Mouse (Mus musculus): ENCODE measurements around the gene Bmpr2. TPM values are rescaled to one million over a fixed set of nuclear protein-coding genes. Genes with fewer than 3 reads are reported as not detected.

Gene Bmpr2
- polyA plus RNA-seq, 1 experiment from 2014 or later, result 19.1 TPM

DNA sequence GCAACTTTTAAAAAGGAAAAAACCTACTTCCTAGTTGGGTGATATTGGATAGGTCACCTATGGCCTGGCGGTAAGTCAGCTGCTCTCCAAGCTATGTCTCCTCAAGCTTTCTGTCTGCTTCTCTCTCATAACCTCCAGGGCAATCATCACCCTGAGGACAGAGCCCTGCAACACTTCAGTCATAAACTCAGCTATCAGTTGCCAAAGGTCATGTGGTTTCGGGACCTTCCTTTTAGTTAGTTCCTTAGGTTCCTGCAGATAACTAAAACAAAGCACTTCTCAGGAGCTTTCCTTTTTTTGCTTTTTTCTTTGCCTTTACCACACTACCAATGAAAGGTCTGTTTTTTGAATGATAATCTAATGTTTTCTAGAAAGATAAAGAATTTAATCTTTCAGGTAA lies 136.5 kb downstream of the Bmpr2 start:
- WGBS (ENCODE audit: missing documents), result 68% methylated on average over 2 of the region's 2 CpGs
- Histone ChIP-seq H3K27ac (no peak overlapping the region), H3K4me3 (ENCODE audit: inconsistent target) (no peak overlapping the region), H3K36me3 (ENCODE audit: inconsistent target) (no peaks in the 10 kb centered on the region), H3K79me2 (ENCODE audit: inconsistent target) (no peaks in the 10 kb centered on the region)

- 88% methylated on average over 4 of the region's 5 CpGs for WGBS (ENCODE audit: missing documents)
- H3K79me2 ChIP-seq (ENCODE audit: inconsistent target), result no peaks in the 10 kb centered on the region
- H3K4me3 ChIP-seq (ENCODE audit: inconsistent target), result no peak overlapping the region
- no peak overlapping the region for H3K27ac ChIP-seq
- H3K36me3 ChIP-seq (ENCODE audit: inconsistent target), result no peaks in the 10 kb centered on the region
These were observed 138.1 kb downstream of the Bmpr2 start for GRCm38 (mm10) chr1:59901082-59901876.

DNA sequence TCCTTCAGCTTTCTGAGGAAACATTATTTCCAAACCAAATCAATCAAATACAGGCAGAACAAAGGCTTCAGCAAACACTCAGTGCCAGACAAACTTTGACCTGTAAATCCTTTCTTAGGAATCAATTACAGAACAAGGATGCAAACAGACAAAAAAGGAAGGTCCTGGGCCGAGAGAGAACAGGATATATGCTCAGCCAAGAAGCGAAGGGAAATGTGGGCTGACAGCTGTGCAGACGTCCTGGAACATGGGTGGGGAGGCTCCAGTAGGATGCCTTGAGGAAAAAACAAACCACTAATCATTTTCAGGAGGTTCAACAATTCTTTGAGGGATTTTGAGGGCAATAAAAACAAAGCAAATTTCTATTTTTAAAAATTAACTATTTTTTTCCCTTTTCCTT lies 139.4 kb downstream of the Bmpr2 start:
- Histone ChIP-seq H3K79me2 (ENCODE audit: inconsistent target) (no peaks in the 10 kb centered on the region), H3K36me3 (ENCODE audit: inconsistent target) (no peaks in the 10 kb centered on the region), H3K27ac (no peak overlapping the region), H3K4me3 (ENCODE audit: inconsistent target) (no peak overlapping the region)
- 71% methylated on average over 3 of the region's 3 CpGs for WGBS (ENCODE audit: missing documents)

GRCm38 (mm10) chr1:59904630-59905295 lies 141.6 kb downstream of the Bmpr2 start:
- Histone ChIP-seq H3K79me2 (ENCODE audit: inconsistent target) (no peaks in the 10 kb centered on the region), H3K4me3 (ENCODE audit: inconsistent target) (no peak overlapping the region), H3K27ac (no peak overlapping the region), H3K36me3 (ENCODE audit: inconsistent target) (no peaks in the 10 kb centered on the region)
- WGBS (ENCODE audit: missing documents), result 76% methylated on average over 6 of the region's 6 CpGs

- H3K36me3 ChIP-seq (ENCODE audit: inconsistent target), result no peaks in the 10 kb centered on the region
- no peak overlapping the region for H3K27ac ChIP-seq
- no peak overlapping the region for H3K4me3 ChIP-seq (ENCODE audit: inconsistent target)
- 85% methylated on average over 2 of the region's 2 CpGs for WGBS (ENCODE audit: missing documents)
- H3K79me2 ChIP-seq (ENCODE audit: inconsistent target), result no peaks in the 10 kb centered on the region
These were observed 142.7 kb downstream of the Bmpr2 start for GRCm38 (mm10) chr1:59905916-59906315.

DNA sequence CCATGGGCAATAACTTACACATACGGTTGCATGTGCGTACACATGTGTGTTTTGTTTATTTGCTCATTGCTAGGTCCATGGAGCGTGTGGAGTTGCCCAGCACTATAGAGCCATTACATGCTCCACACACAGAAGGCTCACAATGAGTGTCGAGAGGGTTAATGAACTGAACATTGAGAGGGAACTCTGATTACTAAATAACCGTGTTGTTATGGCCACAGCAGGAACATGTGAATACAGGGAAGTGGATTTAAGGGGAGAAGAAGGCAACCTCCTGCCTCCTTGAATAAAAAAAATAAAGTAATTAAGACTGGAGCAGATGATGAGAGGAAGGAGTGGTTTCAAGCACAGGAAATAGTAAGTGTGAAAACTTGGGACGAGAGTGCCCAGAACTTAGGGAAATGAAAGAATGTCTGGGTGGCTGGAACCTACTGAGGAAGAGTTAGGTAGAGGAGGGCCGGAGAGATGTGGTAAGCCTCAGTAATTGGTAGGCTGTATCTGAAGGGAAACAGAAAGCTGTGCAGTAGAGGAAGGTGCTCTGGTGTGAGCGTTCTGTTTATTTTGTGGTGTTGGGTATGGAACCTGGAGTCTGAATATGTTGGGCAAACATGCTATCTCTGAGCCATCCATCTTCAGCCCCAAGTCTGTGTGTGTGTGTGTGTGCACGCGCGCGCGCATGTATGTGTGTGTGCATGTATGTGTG lies 143.8 kb downstream of the Bmpr2 start:
- H3K27ac ChIP-seq, result no peak overlapping the region
- no peak overlapping the region for H3K4me3 ChIP-seq (ENCODE audit: inconsistent target)
- H3K79me2 ChIP-seq (ENCODE audit: inconsistent target), result no peaks in the 10 kb centered on the region
- 62% methylated on average over 13 of the region's 13 CpGs for WGBS (ENCODE audit: missing documents)
- H3K36me3 ChIP-seq (ENCODE audit: inconsistent target), result no peaks in the 10 kb centered on the region

DNA sequence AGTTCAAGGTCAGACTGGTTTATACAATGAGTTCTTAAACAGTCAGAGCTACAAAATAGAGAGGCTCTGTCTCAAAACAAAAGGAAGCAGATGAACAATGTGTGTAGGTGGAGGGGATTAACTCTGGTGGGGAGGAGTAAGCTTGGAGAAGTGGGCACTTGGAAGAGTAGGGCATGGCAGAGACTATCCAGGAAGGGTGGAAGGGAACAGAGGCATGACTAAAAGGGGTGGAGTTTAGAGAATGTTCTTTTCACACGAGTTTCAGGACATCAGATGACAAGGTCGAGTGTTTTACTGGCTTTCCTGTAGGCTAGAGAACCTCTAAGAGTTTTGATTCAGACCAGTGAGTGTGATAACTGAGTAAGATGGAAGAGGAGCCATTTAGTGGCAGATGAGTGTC lies 144.5 kb downstream of the Bmpr2 start:
- WGBS (ENCODE audit: missing documents), result 13% methylated on average over 2 of the region's 2 CpGs
- Histone ChIP-seq H3K79me2 (ENCODE audit: inconsistent target) (no peaks in the 10 kb centered on the region), H3K36me3 (ENCODE audit: inconsistent target) (no peaks in the 10 kb centered on the region), H3K4me3 (ENCODE audit: inconsistent target) (no peak overlapping the region), H3K27ac (no peak overlapping the region)

DNA sequence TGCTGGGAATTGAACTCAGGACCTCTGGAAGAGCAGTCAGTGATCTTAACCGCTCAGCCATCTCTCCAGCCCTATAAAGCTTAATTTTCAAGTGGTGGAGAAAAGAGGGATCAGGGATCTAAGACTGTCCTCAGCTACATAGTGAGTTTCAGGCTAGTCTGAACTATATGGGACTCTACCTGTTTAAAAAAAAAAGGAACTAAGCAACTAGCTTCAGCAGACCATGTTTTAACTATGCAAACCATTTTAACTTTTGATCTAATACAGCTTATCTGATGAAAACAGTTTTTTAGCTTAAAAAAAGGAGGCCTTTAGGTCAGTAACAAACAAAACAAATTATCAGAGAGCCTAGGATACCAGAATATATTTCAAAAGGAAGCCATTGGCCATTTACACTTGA lies 147.7 kb downstream of the Bmpr2 start:
- Histone ChIP-seq H3K79me2 (ENCODE audit: inconsistent target) (peaks cover 17% of the 10 kb centered on the region), H3K4me3 (ENCODE audit: inconsistent target) (no peak overlapping the region), H3K27ac (no peak overlapping the region), H3K36me3 (ENCODE audit: inconsistent target) (no peaks in the 10 kb centered on the region)
- WGBS (ENCODE audit: missing documents), result 100% methylated on average over 1 of the region's 1 CpGs

GRCm38 (mm10) chr1:59912413-59913157 lies 149.4 kb downstream of the Bmpr2 start, which contains the start of gene Fam117b:
Fam117b (plus strand) TSS chr1:59913006.
- Histone ChIP-seq H3K4me3 (ENCODE audit: inconsistent target) (peak within 1 kb of the TSS; percentile 38), H3K36me3 (ENCODE audit: inconsistent target) (no peaks in the 10 kb centered on the region), H3K79me2 (ENCODE audit: inconsistent target) (peaks cover 34% of the 10 kb centered on the region), H3K27ac (peak within 1 kb of the TSS; percentile 46; the same call in 1 of the 2 replicates)
- under 1% methylated on average over 58 of the region's 72 CpGs for WGBS (ENCODE audit: missing documents)

DNA sequence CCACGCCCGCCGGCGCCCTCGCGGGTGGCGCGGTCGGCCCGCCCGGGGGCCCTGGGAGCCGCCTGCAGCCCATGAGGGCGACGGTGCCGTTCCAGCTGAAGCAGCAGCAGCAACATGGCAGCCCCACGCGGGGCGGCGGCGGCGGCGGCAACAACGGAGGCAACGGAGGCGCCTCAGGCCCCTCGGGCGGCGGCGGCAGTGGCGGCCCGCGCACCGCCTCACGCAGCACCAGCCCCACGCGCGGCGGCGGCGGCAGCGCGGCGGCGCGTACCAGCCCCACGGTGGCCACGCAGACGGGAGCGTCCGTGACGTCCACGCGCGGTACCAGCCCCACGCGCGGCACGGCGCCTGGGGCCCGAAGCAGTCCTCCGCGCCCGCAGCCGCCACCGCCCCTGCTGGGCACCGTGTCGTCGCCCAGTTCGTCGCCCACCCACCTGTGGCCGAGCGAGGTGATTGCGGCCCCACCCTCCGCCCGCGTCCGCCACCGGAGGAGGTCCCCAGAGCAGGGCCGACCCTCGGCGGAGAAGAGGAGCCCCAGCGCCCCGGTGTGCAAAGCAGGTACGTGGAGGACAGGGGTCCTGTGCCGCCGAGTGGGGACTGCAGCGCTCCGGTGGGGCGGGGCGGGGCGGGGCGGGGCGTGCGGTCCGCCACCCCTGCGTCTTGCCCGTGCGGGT lies 150.1 kb downstream of the Bmpr2 start:
- peak overlapping the region; percentile 34 for H3K4me3 ChIP-seq (ENCODE audit: inconsistent target)
- WGBS (ENCODE audit: missing documents), result under 1% methylated on average over 68 of the region's 98 CpGs
- no peaks in the 10 kb centered on the region for H3K36me3 ChIP-seq (ENCODE audit: inconsistent target)
- peaks cover 41% of the 10 kb centered on the region for H3K79me2 ChIP-seq (ENCODE audit: inconsistent target)
- H3K27ac ChIP-seq, result 0 out of 2 replicates have a peak overlapping the region, but pooled peaks have one; percentile 46

DNA sequence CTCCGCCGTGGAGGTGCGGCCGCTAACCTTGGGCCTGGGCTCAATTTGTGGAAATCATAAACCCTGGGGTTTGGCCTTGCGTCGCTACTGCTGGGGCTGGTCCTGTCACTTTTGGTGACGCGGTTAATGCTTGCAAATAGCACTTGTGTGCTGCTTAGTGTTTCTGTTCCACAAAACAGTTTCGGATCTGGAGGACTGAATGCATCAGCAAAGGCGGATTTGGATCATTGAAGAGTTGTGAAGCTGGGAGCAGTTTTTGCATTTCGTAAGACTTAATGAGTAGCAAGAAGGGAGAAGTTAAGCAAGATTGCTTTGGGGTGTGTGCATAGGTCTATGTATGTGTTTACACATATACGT lies 150.6 kb downstream of the Bmpr2 start:
- H3K36me3 ChIP-seq (ENCODE audit: inconsistent target), result no peaks in the 10 kb centered on the region
- H3K4me3 ChIP-seq (ENCODE audit: inconsistent target), result peak overlapping the region; percentile 34
- peak overlapping the region; percentile 46 for H3K27ac ChIP-seq
- WGBS (ENCODE audit: missing documents), result 0% methylated on average over 8 of the region's 12 CpGs
- peaks cover 46% of the 10 kb centered on the region for H3K79me2 ChIP-seq (ENCODE audit: inconsistent target)

DNA sequence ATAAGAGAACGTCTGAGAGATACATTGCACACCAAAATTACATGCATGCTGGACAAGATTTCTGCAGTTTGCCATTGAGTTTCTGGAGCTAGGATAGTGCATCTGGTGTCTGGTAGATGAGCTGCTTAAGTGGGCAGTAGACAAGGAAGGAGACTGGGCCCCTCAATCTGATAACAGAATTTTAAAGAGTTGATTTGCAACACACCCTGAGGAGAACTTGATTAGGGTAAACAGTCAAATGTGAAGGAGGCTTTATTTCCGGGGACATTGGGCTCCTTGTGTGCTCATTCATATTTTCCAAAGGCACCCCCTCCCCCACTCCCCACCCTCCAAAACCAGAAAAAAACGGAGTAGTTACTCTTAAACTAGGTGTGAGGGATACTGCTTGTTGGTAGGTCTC lies 151.6 kb downstream of the Bmpr2 start:
- Histone ChIP-seq H3K27ac (peak overlapping the region; percentile 46; the same call in 1 of the 2 replicates), H3K79me2 (ENCODE audit: inconsistent target) (peaks cover 56% of the 10 kb centered on the region), H3K4me3 (ENCODE audit: inconsistent target) (peak overlapping the region; percentile 34; the same call in 1 of the 2 replicates), H3K36me3 (ENCODE audit: inconsistent target) (no peaks in the 10 kb centered on the region)
- 62% methylated on average over 3 of the region's 3 CpGs for WGBS (ENCODE audit: missing documents)

GRCm38 (mm10) chr1:59915843-59916610 lies 152.8 kb downstream of the Bmpr2 start:
- H3K4me3 ChIP-seq (ENCODE audit: inconsistent target), result no peak overlapping the region
- 0 out of 2 replicates have a peak overlapping the region, but pooled peaks have one; percentile 5 for H3K27ac ChIP-seq
- peaks cover 68% of the 10 kb centered on the region for H3K79me2 ChIP-seq (ENCODE audit: inconsistent target)
- WGBS (ENCODE audit: missing documents), result 66% methylated on average over 10 of the region's 10 CpGs
- no peaks in the 10 kb centered on the region for H3K36me3 ChIP-seq (ENCODE audit: inconsistent target)
